In the genomic region with DNA sequence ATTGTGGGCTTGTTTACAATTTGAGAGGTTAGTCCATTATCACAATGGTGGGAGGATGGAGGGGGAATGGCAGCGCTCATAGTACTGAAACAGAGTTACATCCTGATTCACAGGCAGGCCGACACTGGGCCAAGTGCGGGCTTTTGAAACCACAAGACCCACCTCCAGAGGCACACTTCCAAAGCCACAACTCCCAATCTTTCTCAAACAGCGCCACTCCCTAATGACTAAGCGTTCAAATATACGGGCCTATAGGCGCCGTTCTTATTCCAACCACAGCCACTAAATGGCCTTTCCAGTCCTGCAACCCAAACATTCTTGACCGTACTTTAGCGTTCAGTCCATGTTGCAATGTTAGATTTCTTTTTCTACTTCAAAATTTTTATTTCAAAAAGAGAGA, we compare ENCODE assay signal across 24 mouse cellular contexts. TPM values are rescaled to one million over a fixed set of nuclear protein-coding genes. Genes with fewer than 3 reads are reported as not detected.
DNase-seq lines count a peak whose midpoint lies in the region; ATAC-seq lines count a peak whose summit lies in the region.
"Had no signal": no experiment of that assay in that cellular context is flagged by ENCODE, and none has a peak within 500 bp of the region (broad histone marks: within the 10 kb centered on the region; RNA-seq: fewer than 3 reads in every experiment).

No protein-coding gene starts in this region.

- H3K27me3 ChIP-seq in heart, embryonic 11.5 days (ENCODE audit: control insufficient read depth, insufficient read depth, low read length), result no peaks in the 10 kb centered on the region
- H3K27me3 ChIP-seq: heart, embryonic 15.5 days; hindbrain, embryonic 12.5 days; limb, embryonic 12.5 days; midbrain, embryonic 12.5 days had no signal

- no peaks in the 10 kb centered on the region for H3K9me3 ChIP-seq in heart, embryonic 11.5 days (replicated peaks; ENCODE audit: control insufficient read depth, low read length)
- H3K9me3 ChIP-seq: heart, embryonic 15.5 days; hindbrain, embryonic 12.5 days; limb, embryonic 12.5 days; midbrain, embryonic 12.5 days had no signal

- H3K9ac ChIP-seq in heart, embryonic 11.5 days (ENCODE audit: low read depth, low read length), result no peak overlapping the region
- H3K9ac ChIP-seq: heart, embryonic 15.5 days; hindbrain, embryonic 12.5 days; limb, embryonic 12.5 days; midbrain, embryonic 12.5 days had no signal

- ATAC-seq in granulocyte monocyte progenitor cell, adult 5-6 weeks (replicated peaks; ENCODE audit: poor library complexity, severe bottlenecking), result peak; percentile 91
- peak; percentile 93 for ATAC-seq in megakaryocyte, adult 5-6 weeks (ENCODE audit: poor library complexity, severe bottlenecking)
- no peak for ATAC-seq in heart, embryonic 11.5 days (replicated peaks; ENCODE audit: insufficient number of reproducible peaks, low FRiP score, low TSS enrichment)
- no peak for ATAC-seq in cerebellum, adult (ENCODE audit: insufficient number of reproducible peaks, low FRiP score, low TSS enrichment)

- H3K4me2 ChIP-seq in heart, embryonic 11.5 days, result no peak overlapping the region
- H3K4me2 ChIP-seq: heart, embryonic 15.5 days; hindbrain, embryonic 12.5 days; limb, embryonic 12.5 days; midbrain, embryonic 12.5 days had no signal

- 76% methylated on average over 10 of the region's 10 CpGs for WGBS in heart, embryonic 11.5 days (ENCODE audit: insufficient replicate concordance)

- no peaks in the 10 kb centered on the region for H3K4me1 ChIP-seq in heart, embryonic 11.5 days (ENCODE audit: control insufficient read depth, insufficient read depth, low read length)
- H3K4me1 ChIP-seq: heart, embryonic 15.5 days; hindbrain, embryonic 12.5 days; limb, embryonic 12.5 days; midbrain, embryonic 12.5 days had no signal

- peak; percentile 66 for DNase-seq in urinary bladder, postnatal 14 days (ENCODE audit: low spot score)
- DNase-seq in urinary bladder, adult 2 months (ENCODE audit: low spot score), result no peak
- DNase-seq in embryo, embryonic 10 days (ENCODE audit: low spot score), result no peak
- DNase-seq in liver, result no peak
- DNase-seq: embryo, embryonic 11 days; kidney, adult 11 months; kidney, postnatal 4 days; right cerebral cortex, postnatal 4 days; thymus, postnatal 25 days had no signal

- H3K36me3 ChIP-seq in heart, embryonic 11.5 days (ENCODE audit: control insufficient read depth, insufficient read depth, low read length), result no peaks in the 10 kb centered on the region
- H3K36me3 ChIP-seq: heart, embryonic 15.5 days; hindbrain, embryonic 12.5 days; limb, embryonic 12.5 days; midbrain, embryonic 12.5 days had no signal

- H3K27ac ChIP-seq in heart, embryonic 11.5 days (ENCODE audit: low read depth, low read length), result no peak overlapping the region
- H3K27ac ChIP-seq: heart, embryonic 15.5 days; hindbrain, embryonic 12.5 days; limb, embryonic 12.5 days; midbrain, embryonic 12.5 days had no signal

- no peak overlapping the region for H3K4me3 ChIP-seq in heart, embryonic 11.5 days (ENCODE audit: low read depth, low read length)
- H3K4me3 ChIP-seq: heart, embryonic 15.5 days; hindbrain, embryonic 12.5 days; limb, embryonic 12.5 days; midbrain, embryonic 12.5 days had no signal

RNA-seq across cellular contexts. Expression of a gene that starts 47.9 kb away (rescaled TPM):
- not detected in 2 replicates for polyA plus RNA-seq in urinary bladder, adult 2 months (2012; rRNA removed)
- not detected in 2 replicates for total RNA-seq in granulocyte monocyte progenitor cell, adult 5-6 weeks (2014; fragmentation: Nextera tagmentation)
- not detected in 2 replicates for total RNA-seq in granulocyte monocyte progenitor cell, adult 5-6 weeks (2017)
- total RNA-seq in megakaryocyte, adult 5-6 weeks (2015), result not detected in 2 replicates
- not detected in 2 replicates for total RNA-seq in megakaryocyte, adult 5-6 weeks (2017)
- 0.47 TPM in 1 of 2 replicates, not detected in the other for polyA plus RNA-seq in heart, embryonic 11.5 days (2014; fragmentation: Nextera tagmentation; extraction: Ambion mirVana)
- total RNA-seq: adrenal gland, postnatal 4 days; gastrocnemius, postnatal 4 days; layer of hippocampus, postnatal 25 days had no signal
- polyA plus RNA-seq: frontal cortex, adult 2 months; hindbrain, embryonic 12.5 days; limb, embryonic 12.5 days; liver, embryonic 16.5 days; midbrain, embryonic 12.5 days; neural tube, embryonic 11.5 days; stomach, embryonic 14.5 days had no signal

Comparison
In these comparisons a context has a peak if more than half of its experiments do, and no peak if none do; other contexts are left out.
1. ATAC-seq: peak in granulocyte monocyte progenitor cell, adult 5-6 weeks (single experiment) and megakaryocyte, adult 5-6 weeks (single experiment); none in heart, embryonic 11.5 days (single experiment) and cerebellum, adult (single experiment).